9 mouse cellular contexts compared by ENCODE assay signal in the genomic region with DNA sequence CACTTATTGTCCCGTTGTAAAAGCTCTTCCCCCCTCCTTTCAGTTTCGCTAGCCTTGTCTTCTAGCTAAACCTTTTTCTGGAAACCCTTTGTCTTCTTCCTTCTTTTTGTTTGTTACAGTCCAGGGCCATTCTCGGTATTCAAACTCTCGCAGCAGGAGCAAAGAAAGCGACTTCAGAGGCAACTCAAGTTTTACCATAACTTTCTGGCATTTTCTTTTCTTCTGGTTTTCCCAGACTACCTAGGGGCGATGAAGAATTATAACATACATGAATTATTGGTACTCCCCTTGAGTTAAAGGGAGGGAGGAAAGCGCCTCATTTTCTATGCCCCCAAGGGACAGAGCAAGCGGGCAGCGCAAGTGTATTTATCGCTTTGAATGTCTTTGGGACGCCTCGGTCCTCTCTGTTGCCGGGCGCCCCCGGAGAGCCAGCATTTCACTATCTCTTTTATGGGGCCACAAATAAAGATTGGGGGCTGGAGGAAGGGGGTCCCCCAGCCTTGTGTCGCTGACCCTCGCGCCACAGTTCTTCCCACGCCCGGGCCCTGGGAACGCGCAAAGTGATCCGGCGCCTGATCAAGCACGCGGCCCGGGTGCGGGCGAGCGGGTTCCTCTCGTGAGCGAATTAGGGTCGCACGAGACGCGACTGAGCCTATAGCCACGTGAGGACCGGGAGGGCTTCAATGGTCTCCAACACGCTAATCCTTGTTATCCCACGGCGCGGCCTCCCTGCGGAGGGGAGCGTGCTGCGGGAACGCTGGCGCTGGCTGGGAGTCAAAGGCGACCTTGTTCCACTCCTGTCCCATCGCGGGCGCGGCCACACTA. TPM values are rescaled to one million over a fixed set of nuclear protein-coding genes. Genes with fewer than 3 reads are reported as not detected.
DNase-seq lines count a peak whose midpoint lies in the region; ATAC-seq and TF ChIP-seq lines count a peak whose summit lies in the region.
"Had no signal": no experiment of that assay in that cellular context is flagged by ENCODE, and none has a peak within 500 bp of the region (broad histone marks: within the 10 kb centered on the region; RNA-seq: fewer than 3 reads in every experiment).

No protein-coding gene starts in this region.

- H3K9me3 ChIP-seq in lung, postnatal 0 days (ENCODE audit: low read length), result no peaks in the 10 kb centered on the region
- no peaks in the 10 kb centered on the region for H3K9me3 ChIP-seq in forebrain, embryonic 11.5 days (ENCODE audit: control insufficient read depth, low read length)
- no peaks in the 10 kb centered on the region for H3K9me3 ChIP-seq in limb, embryonic 11.5 days (ENCODE audit: control insufficient read depth, low read length)
- H3K9me3 ChIP-seq in stomach, postnatal 0 days (ENCODE audit: control insufficient read depth, low read length), result no peaks in the 10 kb centered on the region

- no peaks in the 10 kb centered on the region for H3K4me1 ChIP-seq in lung, postnatal 0 days (ENCODE audit: insufficient read depth, low read depth, low read length)
- peaks cover 20% of the 10 kb centered on the region; the same call in 1 of the 2 replicates for H3K4me1 ChIP-seq in forebrain, embryonic 11.5 days (replicated peaks; ENCODE audit: control insufficient read depth, insufficient read depth, low read length)
- H3K4me1 ChIP-seq in limb, embryonic 11.5 days (ENCODE audit: control insufficient read depth, insufficient read depth, low read length), result peaks cover 9% of the 10 kb centered on the region
- no peaks in the 10 kb centered on the region for H3K4me1 ChIP-seq in stomach, postnatal 0 days (replicated peaks; ENCODE audit: control insufficient read depth, insufficient read depth)

- no peak for TF ChIP-seq EP300 in lung, postnatal 0 days (IDR thresholded peaks at IDR 0.05)
- no peak for TF ChIP-seq EP300 in stomach, postnatal 0 days (optimal IDR thresholded peaks at IDR 0.05)

- WGBS in lung, postnatal 0 days, result 2% methylated on average over 51 of the region's 52 CpGs
- under 1% methylated on average over 52 of the region's 52 CpGs for WGBS in forebrain, embryonic 11.5 days
- WGBS in limb, embryonic 11.5 days, result under 1% methylated on average over 52 of the region's 52 CpGs
- 2% methylated on average over 52 of the region's 52 CpGs for WGBS in stomach, postnatal 0 days

- no peaks in the 10 kb centered on the region for H3K36me3 ChIP-seq in lung, postnatal 0 days (ENCODE audit: insufficient read depth, low read length)
- H3K36me3 ChIP-seq in forebrain, embryonic 11.5 days (ENCODE audit: control insufficient read depth, insufficient read depth, low read length), result no peaks in the 10 kb centered on the region
- no peaks in the 10 kb centered on the region for H3K36me3 ChIP-seq in limb, embryonic 11.5 days (ENCODE audit: control insufficient read depth, insufficient read depth, low read length)
- no peaks in the 10 kb centered on the region for H3K36me3 ChIP-seq in stomach, postnatal 0 days (ENCODE audit: control insufficient read depth, insufficient read depth, low read length)

- no peak for ATAC-seq in lung, postnatal 0 days
- ATAC-seq in forebrain, embryonic 11.5 days (replicated peaks; ENCODE audit: low FRiP score), result peak; percentile 42
- no peak for ATAC-seq in limb, embryonic 11.5 days (ENCODE audit: insufficient number of reproducible peaks, low FRiP score, low TSS enrichment, low read depth)
- no peak for ATAC-seq in stomach, postnatal 0 days (ENCODE audit: low FRiP score, low TSS enrichment)

- no peak overlapping the region for H3K27ac ChIP-seq in lung, postnatal 0 days (ENCODE audit: low read length)
- peak overlapping the region; percentile 68 for H3K27ac ChIP-seq in forebrain, embryonic 11.5 days (ENCODE audit: low read depth, low read length)
- H3K27ac ChIP-seq in limb, embryonic 11.5 days (replicated peaks; ENCODE audit: low read depth, low read length), result no peak overlapping the region
- H3K27ac ChIP-seq in stomach, postnatal 0 days (replicated peaks), result no peak overlapping the region

- H3K9ac ChIP-seq in lung, postnatal 0 days (replicated peaks; ENCODE audit: low read depth), result no peak overlapping the region
- H3K9ac ChIP-seq in forebrain, embryonic 11.5 days (ENCODE audit: low read length), result peak overlapping the region; percentile 49
- 0 out of 2 replicates have a peak overlapping the region, but pooled peaks have one; percentile 22 for H3K9ac ChIP-seq in limb, embryonic 11.5 days (ENCODE audit: low read length)
- no peak overlapping the region for H3K9ac ChIP-seq in stomach, postnatal 0 days (ENCODE audit: low read length)

- peaks cover 77% of the 10 kb centered on the region for H3K27me3 ChIP-seq in lung, postnatal 0 days (replicated peaks; ENCODE audit: insufficient read depth, low read length)
- peaks cover 81% of the 10 kb centered on the region for H3K27me3 ChIP-seq in forebrain, embryonic 11.5 days (ENCODE audit: control insufficient read depth, insufficient read depth, low read length)
- peaks cover 91% of the 10 kb centered on the region for H3K27me3 ChIP-seq in limb, embryonic 11.5 days (ENCODE audit: control insufficient read depth, insufficient read depth, low read length)
- H3K27me3 ChIP-seq in stomach, postnatal 0 days (ENCODE audit: control insufficient read depth, insufficient read depth, low read length), result peaks cover 10% of the 10 kb centered on the region

- peak overlapping the region; percentile 10; the same call in 1 of the 2 replicates for H3K4me3 ChIP-seq in lung, postnatal 0 days (ENCODE audit: low read depth, low read length)
- peak overlapping the region; percentile 27 for H3K4me3 ChIP-seq in forebrain, embryonic 11.5 days (ENCODE audit: low read depth, low read length)
- H3K4me3 ChIP-seq in limb, embryonic 11.5 days (ENCODE audit: low read depth, low read length), result peak overlapping the region; percentile 24
- peak overlapping the region; percentile 17; the same call in 1 of the 2 replicates for H3K4me3 ChIP-seq in stomach, postnatal 0 days (ENCODE audit: low read depth, low read length)

- no peak for DNase-seq in lung, postnatal 0 days (ENCODE audit: low spot score)
- DNase-seq in lung, adult 18-20 months, result no peak
- peak; percentile 80 for DNase-seq in forebrain, embryonic 11.5 days (ENCODE audit: low spot score)
- peak; percentile 60 for DNase-seq in limb, embryonic 11.5 days (ENCODE audit: low spot score)
- no peak for DNase-seq in stomach, postnatal 0 days (ENCODE audit: low spot score)
- DNase-seq in frontal cortex, postnatal 14 days (ENCODE audit: low spot score in 2 of 2), result no peak
- no peak for DNase-seq in spleen, adult 12 weeks (ENCODE audit: low spot score)
- DNase-seq: lung, adult 2 months; thymus, adult 18-20 months had no signal

- no peak for TF ChIP-seq CTCF in lung, postnatal 0 days (IDR thresholded peaks at IDR 0.05)
- no peak for TF ChIP-seq CTCF in stomach, postnatal 0 days (IDR thresholded peaks at IDR 0.05; ENCODE audit: low read depth)

- 0 out of 2 replicates have a peak overlapping the region, but pooled peaks have one; percentile 5 for H3K4me2 ChIP-seq in lung, postnatal 0 days (replicated peaks; ENCODE audit: low read depth, low read length)
- peak overlapping the region; percentile 61 for H3K4me2 ChIP-seq in forebrain, embryonic 11.5 days (ENCODE audit: low read depth, low read length, severe bottlenecking)
- peak overlapping the region; percentile 39 for H3K4me2 ChIP-seq in limb, embryonic 11.5 days (ENCODE audit: low read depth, severe bottlenecking)
- 0 out of 2 replicates have a peak overlapping the region, but pooled peaks have one; percentile 23 for H3K4me2 ChIP-seq in stomach, postnatal 0 days (replicated peaks; ENCODE audit: low read depth)

RNA-seq across cellular contexts. Expression of a gene that starts 6.4 kb away (rescaled TPM):
- polyA plus RNA-seq in lung, postnatal 0 days (2015; fragmentation: Nextera tagmentation; extraction: Ambion mirVana), result not detected in 2 replicates
- polyA plus RNA-seq in forebrain, embryonic 11.5 days (2014; fragmentation: Nextera tagmentation; extraction: Ambion mirVana), result 27.6 and 33.2 TPM in 2 replicates
- not detected in 2 replicates for polyA plus RNA-seq in limb, embryonic 11.5 days (2014; fragmentation: Nextera tagmentation; extraction: Ambion mirVana)
- polyA plus RNA-seq in stomach, postnatal 0 days (2015; fragmentation: Nextera tagmentation; extraction: Ambion mirVana), result 0.06 TPM in 1 of 2 replicates, not detected in the other
- polyA plus RNA-seq: lung, adult 2 months had no signal

RNA-seq across cellular contexts. Expression of a gene that starts 37.9 kb away (rescaled TPM):
- 11.2 and 12.8 TPM in 2 replicates for polyA plus RNA-seq in lung, postnatal 0 days (2015; fragmentation: Nextera tagmentation; extraction: Ambion mirVana)
- polyA plus RNA-seq in forebrain, embryonic 11.5 days (2014; fragmentation: Nextera tagmentation; extraction: Ambion mirVana), result 8.6 and 10.9 TPM in 2 replicates
- polyA plus RNA-seq in limb, embryonic 11.5 days (2014; fragmentation: Nextera tagmentation; extraction: Ambion mirVana), result 145 and 157 TPM in 2 replicates
- polyA plus RNA-seq in stomach, postnatal 0 days (2015; fragmentation: Nextera tagmentation; extraction: Ambion mirVana), result 10.1 and 10.6 TPM in 2 replicates

Comparison
In these comparisons a context has a peak if more than half of its experiments do, and no peak if none do; other contexts are left out.
1. DNase-seq: peak in forebrain, embryonic 11.5 days (single experiment) and limb, embryonic 11.5 days (single experiment); none in lung, postnatal 0 days (single experiment), lung, adult 18-20 months (0 of 2), stomach, postnatal 0 days (single experiment), frontal cortex, postnatal 14 days (0 of 2) and spleen, adult 12 weeks (single experiment).
2. H3K4me2 ChIP-seq: peak in every context shown above with its lines; median percentile 61 in forebrain, embryonic 11.5 days; 39 in limb, embryonic 11.5 days; 23 in stomach, postnatal 0 days; 5 in lung, postnatal 0 days.
3. H3K9ac ChIP-seq: peak in forebrain, embryonic 11.5 days (single experiment) and limb, embryonic 11.5 days (single experiment); none in lung, postnatal 0 days (single experiment) and stomach, postnatal 0 days (single experiment).
4. RNA of a gene that starts 6.4 kb away (polyA plus RNA-seq): 27.6 to 33.2 TPM in forebrain, embryonic 11.5 days; not detected in limb, embryonic 11.5 days, not detected in lung, postnatal 0 days and 0.06 TPM in stomach, postnatal 0 days; every median in the first group is over 10 times any median in the second.
5. RNA of a gene that starts 37.9 kb away (polyA plus RNA-seq): 145 to 157 TPM in limb, embryonic 11.5 days; 11.2 to 12.8 TPM in lung, postnatal 0 days, 10.1 to 10.6 TPM in stomach, postnatal 0 days and 8.6 to 10.9 TPM in forebrain, embryonic 11.5 days; every median in the first group is over 10 times any median in the second.
6. Peak in every context shown above with its lines, with median percentiles within 50 percentile points of each other: H3K4me3 ChIP-seq.